In genomic region chr7:142428213-142428612, GRCm38 (mm10) we compare ENCODE assay signal across 9 mouse cellular contexts. TPM values are rescaled to one million over a fixed set of nuclear protein-coding genes. Genes with fewer than 3 reads are reported as not detected.
A peak's percentile ranks its signal among the peaks of the same experiment; 100 is the strongest.
DNase-seq lines count a peak whose midpoint lies in the region; ATAC-seq and TF ChIP-seq lines count a peak whose summit lies in the region.
"Had no signal": no experiment of that assay in that cellular context is flagged by ENCODE, and none has a peak within 500 bp of the region (broad histone marks: within the 10 kb centered on the region; RNA-seq: fewer than 3 reads in every experiment).

No protein-coding gene starts in this region.

- 0 out of 2 replicates have a peak overlapping the region, but pooled peaks have one; percentile 48 for H3K27ac ChIP-seq in lung, embryonic 14.5 days (ENCODE audit: low read depth)
- H3K27ac ChIP-seq in intestine, embryonic 14.5 days (ENCODE audit: low read depth): no peak overlapping the region
- H3K27ac ChIP-seq in stomach, embryonic 14.5 days (ENCODE audit: low read length): no peak overlapping the region

- 17% methylated on average over 7 of the region's 7 CpGs for WGBS in lung, embryonic 14.5 days
- 13% methylated on average over 7 of the region's 7 CpGs for WGBS in intestine, embryonic 14.5 days
- 11% methylated on average over 7 of the region's 7 CpGs for WGBS in stomach, embryonic 14.5 days

- peak; percentile 24 for DNase-seq in cerebellum, adult 9-11 months
- DNase-seq in cerebellum, adult 11 months: no peak
- peak; percentile 82 for DNase-seq in lung, embryonic 14.5 days
- DNase-seq in lung, postnatal 25 days (ENCODE audit: low spot score): no peak
- DNase-seq in embryo, embryonic 10 days (ENCODE audit: low spot score): peak; percentile 94
- peak; percentile 72 for DNase-seq in intestine, embryonic 14.5 days (ENCODE audit: low spot score)
- no peak for DNase-seq in layer of hippocampus, postnatal 36 days

- no peak overlapping the region for H3K4me3 ChIP-seq in lung, embryonic 14.5 days (ENCODE audit: low read depth, low read length)
- H3K4me3 ChIP-seq in intestine, embryonic 14.5 days (ENCODE audit: low read depth, low read length): no peak overlapping the region
- H3K4me3 ChIP-seq in stomach, embryonic 14.5 days (ENCODE audit: low read depth, low read length): no peak overlapping the region

- H3K27me3 ChIP-seq in lung, embryonic 14.5 days (ENCODE audit: insufficient read depth, low read length): no peaks in the 10 kb centered on the region
- H3K27me3 ChIP-seq in intestine, embryonic 14.5 days (replicated peaks; ENCODE audit: control insufficient read depth, insufficient read depth, low read length): no peaks in the 10 kb centered on the region
- no peaks in the 10 kb centered on the region for H3K27me3 ChIP-seq in stomach, embryonic 14.5 days (ENCODE audit: control insufficient read depth, insufficient read depth, low read length)
- H3K27me3 ChIP-seq: Patski had no signal

- TF ChIP-seq CTCF in lung, embryonic 14.5 days (IDR thresholded peaks at IDR 0.05; ENCODE audit: low read depth): peak; percentile 72

- ATAC-seq in lung, embryonic 14.5 days (ENCODE audit: insufficient read depth): no peak
- peak; percentile 37; the same call in 1 of the 2 replicates for ATAC-seq in intestine, embryonic 14.5 days (replicated peaks; ENCODE audit: low FRiP score, low TSS enrichment, low read depth)
- peak; percentile 20; the same call in 1 of the 2 replicates for ATAC-seq in stomach, embryonic 14.5 days (ENCODE audit: insufficient number of reproducible peaks, insufficient read depth, low FRiP score, low read depth)
- ATAC-seq: Patski had no signal

- no peaks in the 10 kb centered on the region for H3K9me3 ChIP-seq in lung, embryonic 14.5 days (ENCODE audit: low read depth, low read length)
- no peaks in the 10 kb centered on the region for H3K9me3 ChIP-seq in intestine, embryonic 14.5 days (ENCODE audit: control insufficient read depth, low read length)
- H3K9me3 ChIP-seq in stomach, embryonic 14.5 days (ENCODE audit: control insufficient read depth, low read depth, low read length): no peaks in the 10 kb centered on the region

- H3K36me3 ChIP-seq in lung, embryonic 14.5 days (ENCODE audit: insufficient read depth): no peaks in the 10 kb centered on the region
- H3K36me3 ChIP-seq in intestine, embryonic 14.5 days (ENCODE audit: control insufficient read depth, insufficient read depth, low read length): no peaks in the 10 kb centered on the region
- no peaks in the 10 kb centered on the region for H3K36me3 ChIP-seq in stomach, embryonic 14.5 days (ENCODE audit: control insufficient read depth, insufficient read depth, low read length)

- H3K4me1 ChIP-seq in lung, embryonic 14.5 days (ENCODE audit: insufficient read depth): peaks cover 15% of the 10 kb centered on the region
- peaks cover 14% of the 10 kb centered on the region for H3K4me1 ChIP-seq in intestine, embryonic 14.5 days (replicated peaks; ENCODE audit: control insufficient read depth, insufficient read depth, low read length)
- peaks cover 8% of the 10 kb centered on the region for H3K4me1 ChIP-seq in stomach, embryonic 14.5 days (ENCODE audit: control insufficient read depth, insufficient read depth, low read length)

- H3K4me2 ChIP-seq in lung, embryonic 14.5 days: no peak overlapping the region
- H3K4me2 ChIP-seq in intestine, embryonic 14.5 days (ENCODE audit: low read length): no peak overlapping the region
- no peak overlapping the region for H3K4me2 ChIP-seq in stomach, embryonic 14.5 days (replicated peaks; ENCODE audit: low read depth, low read length)

- no peak overlapping the region for H3K9ac ChIP-seq in lung, embryonic 14.5 days
- no peak overlapping the region for H3K9ac ChIP-seq in intestine, embryonic 14.5 days (ENCODE audit: low read length)
- no peak overlapping the region for H3K9ac ChIP-seq in stomach, embryonic 14.5 days (replicated peaks; ENCODE audit: low read depth, low read length)

RNA-seq across cellular contexts. Expression of gene Syt8, which starts 6.4 kb away (rescaled TPM):
- polyA plus RNA-seq in lung, embryonic 14.5 days (2014; fragmentation: Nextera tagmentation; extraction: Ambion mirVana): not detected in 2 replicates
- polyA plus RNA-seq in intestine, embryonic 14.5 days (2014; fragmentation: Nextera tagmentation; extraction: Ambion mirVana): 1.6 and 3.8 TPM in 2 replicates
- polyA plus RNA-seq in stomach, embryonic 14.5 days (2014; fragmentation: Nextera tagmentation; extraction: Ambion mirVana): 4.8 and 6.6 TPM in 2 replicates
- not detected for total RNA-seq in layer of hippocampus, postnatal 36 days (2021)

RNA-seq across cellular contexts. Expression of gene Tnni2, which starts 13.4 kb away (rescaled TPM):
- polyA plus RNA-seq in lung, embryonic 14.5 days (2014; fragmentation: Nextera tagmentation; extraction: Ambion mirVana): 0.86 and 1.6 TPM in 2 replicates
- 1.7 and 3.2 TPM in 2 replicates for polyA plus RNA-seq in intestine, embryonic 14.5 days (2014; fragmentation: Nextera tagmentation; extraction: Ambion mirVana)
- 4.6 and 5.8 TPM in 2 replicates for polyA plus RNA-seq in stomach, embryonic 14.5 days (2014; fragmentation: Nextera tagmentation; extraction: Ambion mirVana)
- not detected for total RNA-seq in layer of hippocampus, postnatal 36 days (2021)

RNA-seq across cellular contexts. Expression of gene Lsp1, which starts 32.4 kb away (rescaled TPM):
- 98.0 and 99.6 TPM in 2 replicates for polyA plus RNA-seq in lung, embryonic 14.5 days (2014; fragmentation: Nextera tagmentation; extraction: Ambion mirVana)
- polyA plus RNA-seq in intestine, embryonic 14.5 days (2014; fragmentation: Nextera tagmentation; extraction: Ambion mirVana): 145 and 153 TPM in 2 replicates
- 194 and 211 TPM in 2 replicates for polyA plus RNA-seq in stomach, embryonic 14.5 days (2014; fragmentation: Nextera tagmentation; extraction: Ambion mirVana)
- 1 to 10 TPM; 1.2 to 3.4 TPM for total RNA-seq in layer of hippocampus, postnatal 36 days (2021)

RNA-seq across cellular contexts. Expression of gene Ctsd, which starts 40.4 kb away (rescaled TPM):
- 239 and 240 TPM in 2 replicates for polyA plus RNA-seq in lung, embryonic 14.5 days (2014; fragmentation: Nextera tagmentation; extraction: Ambion mirVana)
- 245 and 248 TPM in 2 replicates for polyA plus RNA-seq in intestine, embryonic 14.5 days (2014; fragmentation: Nextera tagmentation; extraction: Ambion mirVana)
- 267 and 273 TPM in 2 replicates for polyA plus RNA-seq in stomach, embryonic 14.5 days (2014; fragmentation: Nextera tagmentation; extraction: Ambion mirVana)
- total RNA-seq in layer of hippocampus, postnatal 36 days (2021): 100 to 1,000 TPM; 289 to 292 TPM

RNA-seq across cellular contexts. Expression of gene Gm49369, which starts 45.7 kb away (rescaled TPM):
- polyA plus RNA-seq in lung, embryonic 14.5 days (2014; fragmentation: Nextera tagmentation; extraction: Ambion mirVana): 3.0 TPM in 1 of 2 replicates, not detected in the other
- 0.54 TPM in 1 of 2 replicates, not detected in the other for polyA plus RNA-seq in intestine, embryonic 14.5 days (2014; fragmentation: Nextera tagmentation; extraction: Ambion mirVana)
- polyA plus RNA-seq in stomach, embryonic 14.5 days (2014; fragmentation: Nextera tagmentation; extraction: Ambion mirVana): not detected in 2 replicates
- not detected for total RNA-seq in layer of hippocampus, postnatal 36 days (2021)

Comparison
In these comparisons a context has a peak if more than half of its experiments do, and no peak if none do; other contexts are left out.
1. DNase-seq: peak in cerebellum, adult 9-11 months (single experiment), lung, embryonic 14.5 days (single experiment), embryo, embryonic 10 days (single experiment) and intestine, embryonic 14.5 days (single experiment); none in cerebellum, adult 11 months (single experiment), lung, postnatal 25 days (single experiment) and layer of hippocampus, postnatal 36 days (0 of 2).